Mouse (Mus musculus): ENCODE results near the gene Ogg1. TPM values are rescaled to one million over a fixed set of nuclear protein-coding genes. Genes with fewer than 3 reads are reported as not detected.
A peak's percentile ranks its signal among the peaks of the same experiment; 100 is the strongest.

The Ogg1 gene
- total RNA-seq (2021) = 1 to 10 TPM; 5.5 to 6.4 TPM

- peak; percentile 99 for DNase-seq (ENCODE audit: extremely low spot score in 1 of 2, low spot score in 2 of 2)
- intact Hi-C loops (cut with DNase I) = no loop called here
These were observed at the start of gene Ogg1 for GRCm38 (mm10) chr6:113326533-113327315. Ogg1 (plus strand) TSS chr6:113326972.

- no peak for DNase-seq (ENCODE audit: extremely low spot score in 1 of 2, low spot score in 2 of 2)
- intact Hi-C loops (cut with DNase I) = no loop called here
These were observed 45.1 kb upstream of the Ogg1 start for GRCm38 (mm10) chr6:113281676-113282075.

GRCm38 (mm10) chr6:113282101-113282802, 44.5 kb upstream of the Ogg1 start, which contains the start of gene Cpne9:
Cpne9 (plus strand) TSS chr6:113282307.
- peak in 1 of 2 experiments; percentile 71 for DNase-seq (ENCODE audit: extremely low spot score in 1 of 2, low spot score in 2 of 2)
- intact Hi-C loops (cut with DNase I) = no loop called here

- peak in 1 of 2 experiments; percentile 47 for DNase-seq (ENCODE audit: extremely low spot score in 1 of 2, low spot score in 2 of 2)
- intact Hi-C loops (cut with DNase I) = no loop called here
These were observed 43.8 kb upstream of the Ogg1 start for GRCm38 (mm10) chr6:113282969-113283368.

GRCm38 (mm10) chr6:113283500-113283899, 43.3 kb upstream of the Ogg1 start:
- DNase-seq (ENCODE audit: extremely low spot score in 1 of 2, low spot score in 2 of 2) = no peak
- intact Hi-C loops (cut with DNase I) = no loop called here

GRCm38 (mm10) chr6:113284931-113285330, 41.8 kb upstream of the Ogg1 start:
- intact Hi-C loops (cut with DNase I) = no loop called here
- DNase-seq (ENCODE audit: extremely low spot score in 1 of 2, low spot score in 2 of 2) = no peak

GRCm38 (mm10) chr6:113286316-113286715, 40.5 kb upstream of the Ogg1 start:
- intact Hi-C loops (cut with DNase I) = no loop called here

GRCm38 (mm10) chr6:113287236-113287635, 39.5 kb upstream of the Ogg1 start:
- intact Hi-C loops (cut with DNase I) = no loop called here
- no peak for DNase-seq (ENCODE audit: extremely low spot score in 1 of 2, low spot score in 2 of 2)

More at GRCm38 (mm10) chr6:113286316-113286715, 40.5 kb upstream of the Ogg1 start:
- DNase-seq (ENCODE audit: extremely low spot score in 1 of 2, low spot score in 2 of 2) = no peak

GRCm38 (mm10) chr6:113289346-113289745, 37.4 kb upstream of the Ogg1 start:
- intact Hi-C loops (cut with DNase I) = no loop called here

GRCm38 (mm10) chr6:113290346-113290745, 36.4 kb upstream of the Ogg1 start:
- intact Hi-C loops (cut with DNase I) = no loop called here
- no peak for DNase-seq (ENCODE audit: extremely low spot score in 1 of 2, low spot score in 2 of 2)

More at GRCm38 (mm10) chr6:113289346-113289745, 37.4 kb upstream of the Ogg1 start:
- no peak for DNase-seq (ENCODE audit: extremely low spot score in 1 of 2, low spot score in 2 of 2)

- DNase-seq (ENCODE audit: extremely low spot score in 1 of 2, low spot score in 2 of 2) = no peak
- intact Hi-C loops (cut with DNase I) = no loop called here
These were observed 33.8 kb upstream of the Ogg1 start for GRCm38 (mm10) chr6:113292938-113293337.

GRCm38 (mm10) chr6:113296046-113296445, 30.7 kb upstream of the Ogg1 start:
- intact Hi-C loops (cut with DNase I) = no loop called here
- DNase-seq (ENCODE audit: extremely low spot score in 1 of 2, low spot score in 2 of 2) = no peak

GRCm38 (mm10) chr6:113296639-113297038, 30.1 kb upstream of the Ogg1 start:
- no peak for DNase-seq (ENCODE audit: extremely low spot score in 1 of 2, low spot score in 2 of 2)
- intact Hi-C loops (cut with DNase I) = no loop called here

- DNase-seq (ENCODE audit: extremely low spot score in 1 of 2, low spot score in 2 of 2) = no peak
- intact Hi-C loops (cut with DNase I) = loop anchor here (10.0 kb wide), 1 partner anchor 897 kb away; no protein-coding TSS in a partner anchor
These were observed 25.4 kb upstream of the Ogg1 start for GRCm38 (mm10) chr6:113301350-113301749.

- DNase-seq (ENCODE audit: extremely low spot score in 1 of 2, low spot score in 2 of 2) = no peak
- intact Hi-C loops (cut with DNase I) = loop anchor here (10.0 kb wide), 1 partner anchor 897 kb away; no protein-coding TSS in a partner anchor
These were observed 24.5 kb upstream of the Ogg1 start for GRCm38 (mm10) chr6:113302258-113302657.

GRCm38 (mm10) chr6:113306322-113306985, 20.3 kb upstream of the Ogg1 start:
- intact Hi-C loops (cut with DNase I) = loop anchor here (10.0 kb wide), 1 partner anchor 902 kb away; no protein-coding TSS in a partner anchor

GRCm38 (mm10) chr6:113306986-113307349, 19.8 kb upstream of the Ogg1 start, which contains the start of gene Brpf1:
Brpf1 (plus strand) TSS chr6:113307137.
- intact Hi-C loops (cut with DNase I) = loop anchor here (10.0 kb wide), 1 partner anchor 902 kb away; no protein-coding TSS in a partner anchor
- DNase-seq (ENCODE audit: extremely low spot score in 1 of 2, low spot score in 2 of 2) = peak in 1 of 2 experiments; percentile 84

More at GRCm38 (mm10) chr6:113306322-113306985, 20.3 kb upstream of the Ogg1 start:
- DNase-seq (ENCODE audit: extremely low spot score in 1 of 2, low spot score in 2 of 2) = peak; percentile 99 to 100

GRCm38 (mm10) chr6:113307481-113308121, 19.2 kb upstream of the Ogg1 start:
- intact Hi-C loops (cut with DNase I) = loop anchor here (10.0 kb wide), 1 partner anchor 903 kb away; no protein-coding TSS in a partner anchor
- DNase-seq (ENCODE audit: extremely low spot score in 1 of 2, low spot score in 2 of 2) = peak in 1 of 2 experiments; percentile 70
